Comparison of ENCODE assay signal across 33 mouse cellular contexts in the genomic region with DNA sequence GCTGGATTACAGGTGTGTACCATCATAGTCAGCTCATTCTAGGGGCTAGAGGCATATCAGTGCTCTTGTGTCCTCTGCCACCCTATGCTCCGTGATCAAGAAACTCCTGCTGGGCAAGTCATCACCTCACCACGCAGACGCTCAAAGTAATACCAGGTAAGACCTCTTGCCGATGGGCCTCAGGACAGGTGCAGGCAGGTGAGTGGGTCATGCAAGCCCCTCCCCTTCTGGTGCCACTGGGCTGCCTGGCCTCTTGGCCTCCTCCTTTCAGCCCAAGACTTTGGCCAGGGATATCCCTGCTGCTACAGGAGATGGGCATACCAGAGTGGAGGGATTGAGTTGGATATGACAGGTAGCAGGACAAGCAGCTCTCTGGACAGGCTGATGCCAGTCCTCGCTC. TPM values are rescaled to one million over a fixed set of nuclear protein-coding genes. Genes with fewer than 3 reads are reported as not detected.
DNase-seq lines count a peak whose midpoint lies in the region; TF ChIP-seq lines count a peak whose summit lies in the region.
"Had no signal": no experiment of that assay in that cellular context is flagged by ENCODE, and none has a peak within 500 bp of the region (broad histone marks: within the 10 kb centered on the region; RNA-seq: fewer than 3 reads in every experiment).

No protein-coding gene starts in this region.

- TF ChIP-seq POLR2A in testis, adult 2 months (IDR thresholded peaks at IDR 0.05; ENCODE audit: control insufficient read depth, low read depth, low read length), result no peak

- intact Hi-C loops in left cerebral cortex, adult 2 months (cut with DNase I), result no loop called here
- intact Hi-C loops in gastrocnemius, postnatal 14 days (cut with DNase I; ENCODE audit: low total_unique reads), result no loop called here

- no peak overlapping the region for H3K4me3 ChIP-seq in left cerebral cortex, adult 2 months
- H3K4me3 ChIP-seq in testis, adult 2 months (ENCODE audit: control insufficient read depth, low read depth, low read length), result peak overlapping the region; percentile 78
- H3K4me3 ChIP-seq: heart, adult 2 months had no signal

- no peaks in the 10 kb centered on the region for H3K36me3 ChIP-seq in testis, adult 2 months (ENCODE audit: control insufficient read depth, insufficient read depth, low read length)

- no peak for TF ChIP-seq CTCF in left cerebral cortex, adult 2 months (IDR thresholded peaks at IDR 0.05)
- no peak for TF ChIP-seq CTCF in testis, adult 2 months (IDR thresholded peaks at IDR 0.05; ENCODE audit: control insufficient read depth, insufficient read depth, insufficient replicate concordance, low read depth, low read length)

- DNase-seq in cerebellum, adult 9-10 months, result peak; percentile 48
- DNase-seq in cerebellum, postnatal 36 days, result no peak
- no peak for DNase-seq in left cerebral cortex, adult 2 months (ENCODE audit: extremely low spot score in 1 of 2, low spot score in 2 of 2)
- DNase-seq in left cerebral cortex, adult 11 months (ENCODE audit: low spot score), result no peak
- DNase-seq in testis, postnatal 10 days (ENCODE audit: low spot score), result no peak
- no peak for DNase-seq in gastrocnemius, postnatal 14 days
- DNase-seq: adrenal gland, adult 2 months; adrenal gland, postnatal 14 days; cerebellum, adult 18-20 months; gastrocnemius, postnatal 10 days; heart, adult 2 months; heart, postnatal 14 days had no signal

- H3K4me1 ChIP-seq in testis, adult 2 months (ENCODE audit: control insufficient read depth, insufficient read depth, low read length), result peaks cover 2% of the 10 kb centered on the region; the same call in 1 of the 2 replicates

- H3K27me3 ChIP-seq in testis, adult 2 months (ENCODE audit: control insufficient read depth, insufficient read depth, low read length), result no peaks in the 10 kb centered on the region

- peak overlapping the region; percentile 55 for H3K27ac ChIP-seq in left cerebral cortex, adult 2 months
- no peak overlapping the region for H3K27ac ChIP-seq in testis, adult 2 months (ENCODE audit: control insufficient read depth, insufficient read depth, low read depth, low read length)
- H3K27ac ChIP-seq: forebrain, embryonic 13.5 days; heart, adult 2 months; heart, embryonic 10.5 days; heart, embryonic 13.5 days; hindbrain, embryonic 14.5 days had no signal

RNA-seq across cellular contexts. Expression of a gene that starts 1.0 kb away (rescaled TPM):
- total RNA-seq in left cerebral cortex, adult 2 months (2021), result 1 to 10 TPM; 1.7 to 2.9 TPM
- 142 and 168 TPM in 2 replicates for polyA plus RNA-seq in testis, adult 2 months (2012; rRNA removed)
- total RNA-seq in gastrocnemius, postnatal 14 days (2021), result not detected
- total RNA-seq: adrenal gland, adult 2 months; adrenal gland, postnatal 14 days; adrenal gland, postnatal 4 days; gastrocnemius, adult 18-20 months; gastrocnemius, postnatal 10 days; gastrocnemius, postnatal 4 days; heart, adult 2 months; heart, postnatal 14 days; heart, postnatal 4 days; MEL had no signal
- polyA plus RNA-seq: adrenal gland, adult 2 months; C2C12; CD4-positive, CD25-positive, alpha-beta regulatory T cell, adult 4 months; embryonic facial prominence, embryonic 11.5 days; embryonic facial prominence, embryonic 14.5 days; forebrain, embryonic 10.5 days; forebrain, embryonic 13.5 days; forebrain, embryonic 16.5 days; heart, adult 2 months; heart, embryonic 10.5 days; heart, embryonic 13.5 days; heart, embryonic 16.5 days; hindbrain, embryonic 11.5 days; inflammation-experienced regulatory T-cells, adult 6 months; intestine, embryonic 16.5 days had no signal

RNA-seq across cellular contexts. Expression of a gene that starts 10.9 kb away (rescaled TPM):
- total RNA-seq in left cerebral cortex, adult 2 months (2021), result 1 to 10 TPM; 2.2 to 2.7 TPM
- polyA plus RNA-seq in testis, adult 2 months (2012; rRNA removed), result 451 and 466 TPM in 2 replicates
- not detected for total RNA-seq in gastrocnemius, postnatal 14 days (2021)
- total RNA-seq: gastrocnemius, adult 18-20 months; gastrocnemius, postnatal 10 days; gastrocnemius, postnatal 4 days; heart, adult 2 months; heart, postnatal 14 days; heart, postnatal 4 days; hindbrain, postnatal 0 days; MEL had no signal
- polyA plus RNA-seq: CD4-positive, CD25-positive, alpha-beta regulatory T cell, adult 4 months; heart, embryonic 13.5 days; inflammation-experienced regulatory T-cells, adult 6 months had no signal

RNA-seq across cellular contexts. Expression of a gene that starts 48.0 kb away (rescaled TPM):
- total RNA-seq in left cerebral cortex, adult 2 months (2021), result 1 to 10 TPM; 4.4 to 4.9 TPM
- polyA plus RNA-seq in testis, adult 2 months (2012; rRNA removed), result 2.4 and 5.2 TPM in 2 replicates
- 1 to 10 TPM; 2.2 to 2.3 TPM for total RNA-seq in gastrocnemius, postnatal 14 days (2021)

RNA-seq across cellular contexts. Expression of a gene that starts 48.4 kb away (rescaled TPM):
- total RNA-seq in left cerebral cortex, adult 2 months (2021), result 100 to 1,000 TPM; 186 to 209 TPM
- 18.4 and 21.6 TPM in 2 replicates for polyA plus RNA-seq in testis, adult 2 months (2012; rRNA removed)
- total RNA-seq in gastrocnemius, postnatal 14 days (2021), result 1 to 10 TPM; 6.7 to 7.3 TPM
